Mouse (Mus musculus) C2C12 (cell line): ENCODE data around the gene Cradd. TPM values are rescaled to one million over a fixed set of nuclear protein-coding genes. Genes with fewer than 3 reads are reported as not detected.

ENCODE experiments used
- H3K27me3 ChIP-seq: one replicate; pipeline ENCODE4 v1.6.1; 2011; ENCODE audit not compliant: control insufficient read depth, insufficient read depth, insufficient read length
- H3K36me3 ChIP-seq: one replicate; pipeline ENCODE4 v1.6.1; 2011; ENCODE audit not compliant: control insufficient read depth, insufficient read depth
- H3K4me3 ChIP-seq: one replicate; pipeline ENCODE4 v1.5.1; 2011; ENCODE audit warnings: mild to moderate bottlenecking, control low read depth; ENCODE audit not compliant: poor library complexity, insufficient read depth, severe bottlenecking
- H3K79me2 ChIP-seq: one replicate; pipeline ENCODE4 v1.6.1; 2011; ENCODE audit not compliant: control insufficient read depth, insufficient read depth
- H3K79me3 ChIP-seq: one replicate; pipeline ENCODE4 v1.6.1; 2011; ENCODE audit warnings: low read depth, control low read depth
- H3ac ChIP-seq: one replicate; pipeline ENCODE3; 2011; ENCODE audit warnings: low read depth; ENCODE audit not compliant: control insufficient read depth, insufficient read length
- CEBPB ChIP-seq: IDR thresholded peaks from one replicate; pipeline ENCODE4 v1.6.1; 2011; ENCODE audit warnings: low read depth, mild to moderate bottlenecking, control low read depth, moderate library complexity
- CTCF ChIP-seq: IDR thresholded peaks from one replicate; pipeline ENCODE4 v1.5.1; 2011; ENCODE audit not compliant: control insufficient read depth, insufficient read depth, insufficient read length
- FOSL1 ChIP-seq: IDR thresholded peaks from one replicate; pipeline ENCODE4 v1.8.0; 2011; ENCODE audit warnings: mild to moderate bottlenecking, low read length; ENCODE audit not compliant: poor library complexity, insufficient read depth, severe bottlenecking
- MAX ChIP-seq: IDR thresholded peaks from one replicate; pipeline ENCODE4 v1.6.1; 2011; ENCODE audit warnings: mild to moderate bottlenecking, control low read depth
- MYOD1 ChIP-seq: IDR thresholded peaks from one replicate; pipeline ENCODE4 v1.6.1; 2011; ENCODE audit warnings: low read depth; ENCODE audit not compliant: control insufficient read depth, insufficient read length
- MYOG ChIP-seq: IDR thresholded peaks from one replicate; pipeline ENCODE4 v1.6.1; 2011; ENCODE audit not compliant: control insufficient read depth, insufficient read length; ENCODE audit errors: extremely low read depth
- USF1 ChIP-seq: IDR thresholded peaks from one replicate; pipeline ENCODE4 v1.6.1; 2011; ENCODE audit warnings: low read depth, mild to moderate bottlenecking, control low read depth, moderate library complexity
- polyA plus RNA-seq: library from polyadenylated mRNA; unstranded; fragments of >200 nt; fragmentation: generic; extraction: Trizol; gene quantifications from one replicate; pipeline ENCODE4 v1.2.1, GENCODE M21; 2012; ENCODE audit warnings: missing spikeins

Cradd gene
- polyA plus RNA-seq, 1 experiment: 4.5 TPM

DNA sequence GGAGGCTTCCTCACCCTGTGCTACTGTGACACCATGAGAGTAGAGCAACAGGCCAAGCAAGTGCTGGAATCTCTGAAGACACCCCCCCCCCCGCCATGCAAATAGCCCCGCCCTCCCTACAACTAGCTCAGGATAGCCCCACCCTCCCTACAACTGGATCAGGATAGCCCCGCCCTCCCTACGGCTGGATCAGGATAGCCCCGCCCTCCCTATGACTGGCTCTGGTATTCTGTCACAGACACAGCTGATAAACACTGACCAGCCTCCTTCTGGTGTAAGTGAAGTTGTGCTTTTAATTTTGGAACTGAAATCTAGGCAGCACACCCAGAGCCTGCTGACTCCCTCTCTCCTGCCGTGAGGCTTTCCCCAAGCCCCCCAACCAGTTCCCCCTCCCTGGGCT lies 75.6 kb downstream of the Cradd start:
- Histone ChIP-seq H3K27me3 (no peaks in the 10 kb centered on the region), H3ac (no peak overlapping the region), H3K4me3 (no peak overlapping the region), H3K79me3 (no peaks in the 10 kb centered on the region), H3K36me3 (no peaks in the 10 kb centered on the region), H3K79me2 (no peaks in the 10 kb centered on the region)
- TF ChIP-seq MAX: no peak
- TF ChIP-seq CEBPB: no peak
- TF ChIP-seq USF1: no peak
- TF ChIP-seq FOSL1: no peak
- no peak for TF ChIP-seq MYOG
- no peak for TF ChIP-seq CTCF
- no peak for TF ChIP-seq MYOD1

DNA sequence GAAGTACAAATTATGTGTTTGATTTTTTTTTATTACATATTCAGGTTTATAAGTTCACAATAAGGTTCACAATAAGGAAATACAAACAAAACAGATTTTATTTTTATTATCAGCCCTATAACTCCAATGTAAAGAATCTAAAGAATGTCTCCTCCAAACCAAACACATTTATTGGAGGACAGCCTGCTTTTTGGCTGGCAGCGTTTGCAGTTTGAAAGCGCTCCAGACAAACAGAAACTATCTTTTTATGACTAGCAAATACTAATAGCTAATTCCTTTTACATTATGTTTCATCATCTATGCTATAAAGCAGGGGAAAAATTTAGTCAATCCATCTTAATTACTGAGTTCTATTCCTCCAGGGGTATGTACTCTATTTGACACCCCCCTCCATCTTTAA lies 77.2 kb downstream of the Cradd start:
- no peak overlapping the region for H3K4me3 ChIP-seq
- no peaks in the 10 kb centered on the region for H3K36me3 ChIP-seq
- no peak overlapping the region for H3ac ChIP-seq
- H3K79me2 ChIP-seq: no peaks in the 10 kb centered on the region
- no peaks in the 10 kb centered on the region for H3K27me3 ChIP-seq
- no peaks in the 10 kb centered on the region for H3K79me3 ChIP-seq
- TF ChIP-seq USF1 (no peak), FOSL1 (no peak), MAX (no peak), CEBPB (no peak)

DNA sequence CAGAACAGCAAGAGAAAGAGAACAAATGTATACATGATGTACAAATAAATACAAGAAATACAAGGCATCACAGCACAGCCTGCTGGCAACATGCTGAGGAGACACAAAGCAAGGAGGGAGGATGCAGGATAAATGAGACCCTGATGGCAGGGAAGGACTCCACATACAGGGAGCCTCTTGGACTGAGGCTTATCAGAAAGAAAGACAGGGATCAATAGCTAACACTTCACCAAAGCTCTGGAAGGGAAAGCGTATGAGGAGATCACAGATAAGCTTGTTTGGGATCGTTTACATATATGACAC lies 78.3 kb downstream of the Cradd start:
- Histone ChIP-seq H3K27me3 (no peaks in the 10 kb centered on the region), H3K36me3 (no peaks in the 10 kb centered on the region), H3K79me2 (no peaks in the 10 kb centered on the region), H3K4me3 (no peak overlapping the region), H3ac (no peak overlapping the region), H3K79me3 (no peaks in the 10 kb centered on the region)
- no peak for TF ChIP-seq MYOG
- TF ChIP-seq MAX: no peak
- no peak for TF ChIP-seq MYOD1
- no peak for TF ChIP-seq FOSL1
- TF ChIP-seq USF1: no peak
- TF ChIP-seq CEBPB: no peak
- TF ChIP-seq CTCF: no peak

DNA sequence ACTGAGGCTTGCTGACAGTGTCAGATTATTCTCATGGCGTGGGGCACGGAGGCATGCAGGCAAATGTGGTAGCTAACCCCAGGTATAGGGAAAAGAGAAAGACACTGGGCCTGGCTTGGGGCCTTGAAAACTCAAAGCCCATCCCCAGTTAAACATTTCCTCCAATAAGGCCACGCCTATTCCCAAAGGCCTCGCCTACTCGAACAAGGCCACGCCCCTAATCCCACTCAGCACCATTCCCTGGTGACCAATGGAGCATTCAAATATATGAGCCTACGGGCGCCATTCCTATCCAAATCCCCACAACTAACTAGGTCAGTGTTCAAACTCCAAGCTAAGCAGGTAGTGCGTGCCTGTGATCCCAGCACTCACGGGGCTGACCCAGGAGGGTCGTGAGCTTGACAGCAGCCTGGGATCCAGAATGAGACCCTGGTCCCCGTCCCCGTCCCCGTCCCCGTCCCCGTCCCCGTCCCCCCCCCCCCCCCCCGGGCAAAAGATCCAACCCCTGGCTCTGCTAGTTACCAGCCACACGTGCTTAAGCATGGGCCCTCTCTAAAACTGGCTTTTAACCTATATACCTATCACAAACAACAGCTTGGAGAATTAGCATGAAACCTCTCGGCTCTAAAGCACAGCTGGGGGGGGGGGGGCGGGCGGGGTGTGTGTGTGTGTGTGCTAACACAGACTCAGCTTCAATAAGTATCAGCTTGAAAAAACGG lies 78.8 kb downstream of the Cradd start:
- no peak overlapping the region for H3ac ChIP-seq
- H3K36me3 ChIP-seq: no peaks in the 10 kb centered on the region
- H3K27me3 ChIP-seq: no peaks in the 10 kb centered on the region
- no peaks in the 10 kb centered on the region for H3K79me3 ChIP-seq
- TF ChIP-seq USF1 (no peak), CTCF (no peak), MYOG (no peak), MAX (no peak), CEBPB (no peak), MYOD1 (no peak), FOSL1 (no peak)
- no peaks in the 10 kb centered on the region for H3K79me2 ChIP-seq
- no peak overlapping the region for H3K4me3 ChIP-seq

DNA sequence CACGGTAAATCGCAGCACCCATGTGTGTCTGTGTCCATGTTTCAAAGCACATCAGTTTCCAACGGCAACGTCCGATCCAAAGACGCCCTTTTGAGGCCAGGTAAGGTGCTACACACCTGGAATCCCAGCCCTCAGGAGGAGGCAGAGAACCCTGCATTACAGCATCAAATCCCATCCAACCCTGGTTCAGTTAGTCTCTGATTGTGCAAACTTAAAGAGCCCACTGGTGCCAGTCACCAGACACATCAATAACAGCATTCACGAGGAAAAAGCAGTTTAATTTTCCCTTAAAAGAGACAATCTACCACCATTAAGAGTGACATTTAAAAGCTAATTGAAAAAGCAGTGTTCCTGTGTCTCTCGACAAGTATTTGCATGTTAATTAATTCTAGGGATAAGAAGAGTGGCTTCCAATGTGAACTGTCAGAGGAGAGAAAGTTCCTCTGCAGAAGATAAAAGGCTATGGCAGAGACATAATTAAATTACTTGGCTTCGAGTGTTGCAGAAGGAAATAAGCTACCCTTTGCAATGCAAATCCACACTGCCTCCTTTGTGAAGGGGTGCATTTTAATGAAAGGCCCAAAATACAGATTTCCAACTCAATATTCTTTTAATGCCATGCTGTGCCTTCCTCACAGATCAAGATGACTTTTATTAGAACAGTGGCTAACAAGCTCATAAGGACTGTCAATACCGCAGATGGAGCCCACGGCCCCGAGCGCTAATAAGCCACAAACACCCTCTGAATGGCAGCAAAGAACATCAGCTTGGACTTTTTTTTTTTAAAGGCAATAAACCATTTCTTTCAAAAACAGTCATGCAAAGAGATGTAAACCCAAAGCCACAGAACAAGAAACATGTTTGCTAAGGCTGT lies 84.5 kb downstream of the Cradd start:
- Histone ChIP-seq H3K79me3 (no peaks in the 10 kb centered on the region), H3K27me3 (no peaks in the 10 kb centered on the region), H3ac (no peak overlapping the region), H3K79me2 (no peaks in the 10 kb centered on the region), H3K4me3 (no peak overlapping the region), H3K36me3 (no peaks in the 10 kb centered on the region)
- no peak for TF ChIP-seq FOSL1
- TF ChIP-seq MYOG: no peak
- TF ChIP-seq CEBPB: no peak
- TF ChIP-seq MAX: no peak
- TF ChIP-seq MYOD1: no peak

DNA sequence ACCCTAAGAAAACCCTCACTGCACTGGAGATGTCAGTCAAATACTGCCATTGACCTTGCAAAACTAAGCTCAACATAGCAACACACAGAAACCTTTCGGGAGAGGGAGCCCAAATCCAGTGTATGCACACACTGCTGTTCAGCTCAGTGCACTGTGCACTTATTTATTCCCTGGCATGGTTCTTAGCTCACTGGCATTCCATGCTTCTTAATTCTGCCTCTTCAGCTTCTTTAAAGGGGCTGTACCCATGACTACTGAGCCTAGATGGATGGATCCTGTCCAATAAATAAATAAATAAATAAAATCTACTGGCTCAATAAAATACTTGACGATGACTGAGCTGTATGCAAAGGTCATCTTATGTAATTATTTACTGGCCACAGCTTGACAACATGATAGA lies 85.3 kb downstream of the Cradd start:
- H3K79me3 ChIP-seq: no peaks in the 10 kb centered on the region
- H3ac ChIP-seq: no peak overlapping the region
- H3K36me3 ChIP-seq: no peaks in the 10 kb centered on the region
- TF ChIP-seq MYOG (no peak), MYOD1 (no peak), MAX (no peak), CTCF (no peak), USF1 (no peak), CEBPB (no peak), FOSL1 (no peak)
- H3K4me3 ChIP-seq: no peak overlapping the region
- no peaks in the 10 kb centered on the region for H3K79me2 ChIP-seq
- no peaks in the 10 kb centered on the region for H3K27me3 ChIP-seq
